Mouse (Mus musculus): ENCODE data around the gene Cacnb3. TPM values are rescaled to one million over a fixed set of nuclear protein-coding genes. Genes with fewer than 3 reads are reported as not detected.

Gene Cacnb3
- polyA plus RNA-seq, 1 experiment from 2014 or later = 113 TPM

GRCm38 (mm10) chr15:98602191-98602881 lies 28.3 kb upstream of the Cacnb3 start:
- peaks cover 67% of the 10 kb centered on the region for H3K36me3 ChIP-seq
- no peak overlapping the region for H3K27ac ChIP-seq
- 0 out of 2 replicates have a peak overlapping the region, but pooled peaks have one; percentile 7 for H3K4me2 ChIP-seq (replicated peaks)

DNA sequence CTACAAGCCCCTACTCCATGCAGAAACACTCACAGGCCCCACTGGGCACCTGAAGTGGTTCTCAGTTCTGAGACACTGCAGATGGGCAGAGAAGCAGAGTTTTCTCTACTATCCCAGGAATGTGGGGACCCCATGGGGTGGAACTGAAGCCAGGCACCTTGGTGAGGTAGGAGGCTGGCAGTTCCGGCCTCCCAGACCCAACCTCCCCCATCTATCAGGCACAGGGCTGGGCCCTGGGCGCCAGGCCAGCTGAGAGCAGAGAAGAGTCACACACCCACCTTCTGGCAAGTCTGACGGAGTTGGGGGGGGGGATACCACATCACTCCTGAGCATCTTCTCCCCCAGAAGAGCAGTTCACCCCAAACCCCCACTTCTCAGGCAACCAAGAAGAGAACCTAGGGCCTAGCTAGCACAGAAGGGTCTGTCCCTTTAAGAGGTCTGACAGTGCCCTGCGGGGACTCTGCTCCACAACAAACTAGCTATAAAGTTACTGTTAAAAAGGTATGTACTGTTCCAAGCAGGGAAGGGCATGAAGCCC lies 27.6 kb upstream of the Cacnb3 start:
- Histone ChIP-seq H3K27me3 (no peaks in the 10 kb centered on the region), H3K9me3 (replicated peaks) (no peaks in the 10 kb centered on the region), H3K9ac (0 out of 2 replicates have a peak overlapping the region, but pooled peaks have one; percentile 2), H3K4me2 (replicated peaks) (0 out of 2 replicates have a peak overlapping the region, but pooled peaks have one; percentile 11), H3K27ac (no peak overlapping the region), H3K36me3 (peaks cover 60% of the 10 kb centered on the region), H3K4me3 (no peak overlapping the region), H3K4me1 (peaks cover 37% of the 10 kb centered on the region)
- whole genome bisulfite sequencing = 63% methylated on average over 4 of the region's 4 CpGs
- no peak for ATAC-seq (ENCODE audit: low FRiP score)

More at GRCm38 (mm10) chr15:98602191-98602881, 28.3 kb upstream of the Cacnb3 start:
- no peak overlapping the region for H3K4me3 ChIP-seq
- peaks cover 31% of the 10 kb centered on the region for H3K4me1 ChIP-seq
- no peaks in the 10 kb centered on the region for H3K27me3 ChIP-seq
- H3K9ac ChIP-seq = no peak overlapping the region
- ATAC-seq (ENCODE audit: low FRiP score) = no peak
- WGBS = 58% methylated on average over 13 of the region's 13 CpGs
- H3K9me3 ChIP-seq (replicated peaks) = no peaks in the 10 kb centered on the region

- Histone ChIP-seq H3K27ac (no peak overlapping the region), H3K9me3 (replicated peaks) (no peaks in the 10 kb centered on the region), H3K27me3 (no peaks in the 10 kb centered on the region), H3K4me3 (no peak overlapping the region), H3K36me3 (peaks cover 49% of the 10 kb centered on the region), H3K4me2 (replicated peaks) (no peak overlapping the region), H3K9ac (no peak overlapping the region), H3K4me1 (peaks cover 45% of the 10 kb centered on the region)
- WGBS = 95% methylated on average over 24 of the region's 24 CpGs
- ATAC-seq (ENCODE audit: low FRiP score) = no peak
Measured at GRCm38 (mm10) chr15:98604041-98604575, 26.5 kb upstream of the Cacnb3 start.

GRCm38 (mm10) chr15:98606051-98606536 lies 24.5 kb upstream of the Cacnb3 start:
- WGBS = 93% methylated on average over 12 of the region's 12 CpGs
- peaks cover 31% of the 10 kb centered on the region for H3K36me3 ChIP-seq

GRCm38 (mm10) chr15:98606739-98607138 lies 23.9 kb upstream of the Cacnb3 start:
- H3K4me2 ChIP-seq (replicated peaks) = peak overlapping the region; percentile 94; the same call in 1 of the 2 replicates
- H3K27ac ChIP-seq = no peak overlapping the region
- no peak overlapping the region for H3K9ac ChIP-seq

More at GRCm38 (mm10) chr15:98606051-98606536, 24.5 kb upstream of the Cacnb3 start:
- Histone ChIP-seq H3K4me3 (no peak overlapping the region), H3K4me2 (replicated peaks) (no peak overlapping the region), H3K9me3 (replicated peaks) (no peaks in the 10 kb centered on the region), H3K27me3 (no peaks in the 10 kb centered on the region), H3K4me1 (peaks cover 44% of the 10 kb centered on the region), H3K9ac (no peak overlapping the region), H3K27ac (no peak overlapping the region)
- no peak for ATAC-seq (ENCODE audit: low FRiP score)

GRCm38 (mm10) chr15:98607557-98607956 lies 23.1 kb upstream of the Cacnb3 start:
- H3K4me3 ChIP-seq = peak overlapping the region; percentile 81
- H3K27ac ChIP-seq = peak overlapping the region; percentile 18; the same call in 1 of the 2 replicates
- peaks cover 38% of the 10 kb centered on the region for H3K4me1 ChIP-seq
- WGBS = 31% methylated on average over 4 of the region's 4 CpGs
- H3K9me3 ChIP-seq (replicated peaks) = no peaks in the 10 kb centered on the region
- H3K4me2 ChIP-seq (replicated peaks) = peak overlapping the region; percentile 94
- peaks cover 20% of the 10 kb centered on the region for H3K36me3 ChIP-seq
- peak overlapping the region; percentile 92; the same call in 1 of the 2 replicates for H3K9ac ChIP-seq
- no peak for ATAC-seq (ENCODE audit: low FRiP score)
- no peaks in the 10 kb centered on the region for H3K27me3 ChIP-seq

More at GRCm38 (mm10) chr15:98606739-98607138, 23.9 kb upstream of the Cacnb3 start:
- no peak for ATAC-seq (ENCODE audit: low FRiP score)
- Histone ChIP-seq H3K9me3 (replicated peaks) (no peaks in the 10 kb centered on the region), H3K36me3 (peaks cover 26% of the 10 kb centered on the region), H3K4me3 (no peak overlapping the region), H3K27me3 (no peaks in the 10 kb centered on the region), H3K4me1 (peaks cover 44% of the 10 kb centered on the region)
- WGBS = 65% methylated on average over 9 of the region's 9 CpGs

- ATAC-seq (ENCODE audit: low FRiP score) = no peak; the same call in 1 of the 2 replicates
- WGBS = 13% methylated on average over 9 of the region's 10 CpGs
Measured at GRCm38 (mm10) chr15:98608058-98608783, 22.4 kb upstream of the Cacnb3 start.

DNA sequence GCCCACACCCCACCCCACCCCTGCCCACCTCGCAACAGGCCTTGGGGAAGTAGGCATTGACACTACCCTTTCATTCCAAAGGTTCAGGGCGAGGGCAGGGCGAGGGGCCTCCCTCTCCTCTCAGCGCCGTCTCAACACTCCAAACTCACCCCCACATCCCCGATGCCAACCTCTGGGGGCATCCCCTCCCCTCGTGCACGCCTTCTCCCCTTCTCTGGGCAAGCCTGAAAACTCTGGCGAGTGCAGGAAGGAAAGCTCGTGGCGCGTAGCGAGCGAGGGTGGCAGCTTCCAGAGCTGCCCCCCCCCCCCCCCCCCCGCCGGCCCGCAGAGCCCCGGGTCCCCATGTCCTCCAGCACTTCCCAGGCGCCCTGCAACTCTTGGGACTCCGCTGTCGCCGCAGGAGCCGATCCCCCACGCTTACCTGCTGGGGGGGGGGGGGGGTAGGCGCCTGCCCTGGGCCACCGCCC lies 21.8 kb upstream of the Cacnb3 start:
- peak; percentile 44 for ATAC-seq (ENCODE audit: low FRiP score)
- Histone ChIP-seq H3K4me3 (peak overlapping the region; percentile 81), H3K9me3 (replicated peaks) (no peaks in the 10 kb centered on the region), H3K4me2 (replicated peaks) (peak overlapping the region; percentile 94), H3K27me3 (no peaks in the 10 kb centered on the region), H3K27ac (peak overlapping the region; percentile 88), H3K4me1 (peaks cover 28% of the 10 kb centered on the region), H3K9ac (peak overlapping the region; percentile 92), H3K36me3 (peaks cover 8% of the 10 kb centered on the region)
- WGBS = 2% methylated on average over 7 of the region's 26 CpGs

More at GRCm38 (mm10) chr15:98608058-98608783, 22.4 kb upstream of the Cacnb3 start:
- Histone ChIP-seq H3K4me1 (peaks cover 31% of the 10 kb centered on the region), H3K36me3 (peaks cover 14% of the 10 kb centered on the region), H3K9me3 (replicated peaks) (no peaks in the 10 kb centered on the region), H3K9ac (peak overlapping the region; percentile 92), H3K27me3 (no peaks in the 10 kb centered on the region), H3K27ac (peak overlapping the region; percentile 88), H3K4me2 (replicated peaks) (peak overlapping the region; percentile 94), H3K4me3 (peak overlapping the region; percentile 81)

DNA sequence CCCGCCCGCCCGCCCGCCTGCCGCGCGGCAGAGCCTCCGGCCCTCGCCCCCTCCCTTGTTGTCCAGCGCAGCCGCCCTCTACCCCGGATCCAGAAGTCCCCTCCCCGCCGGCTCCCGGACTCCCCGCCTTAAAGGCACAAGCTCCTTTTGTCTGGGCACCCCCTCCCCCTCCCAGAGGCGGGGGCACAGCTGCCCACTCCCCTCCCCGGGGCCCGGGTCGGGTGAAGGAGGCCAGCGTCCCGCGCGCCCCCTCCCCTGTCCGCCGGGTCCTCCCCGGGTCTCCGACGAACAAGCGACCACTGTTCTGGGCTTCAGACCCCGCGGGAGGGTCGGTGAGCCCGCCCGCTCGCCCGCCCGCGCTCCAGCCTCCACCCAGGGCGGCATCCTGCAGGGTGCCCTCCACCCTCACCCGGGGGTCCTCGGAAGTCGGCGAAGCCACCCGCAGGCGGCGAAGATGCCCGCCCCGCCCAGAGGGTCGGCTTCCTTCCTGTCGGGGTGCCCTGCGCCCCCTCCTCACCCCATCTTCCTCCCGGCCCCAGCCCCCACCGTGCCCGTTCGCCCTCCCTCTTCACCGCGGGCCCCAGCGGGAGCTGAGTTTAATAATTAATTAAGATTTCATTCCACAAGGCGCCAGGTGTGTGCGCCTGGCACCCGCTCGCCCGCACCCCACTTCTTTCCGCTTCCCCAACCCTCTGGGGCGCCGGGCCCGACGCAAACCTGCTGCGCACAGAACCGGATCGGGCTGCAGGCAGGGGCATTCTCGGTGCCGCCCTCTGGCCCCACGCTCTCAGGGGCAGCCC lies 21.1 kb upstream of the Cacnb3 start, which contains the start of gene Adcy6:
Gene Adcy6, minus strand, starts transcription at position 746 of the 800 bp plus-strand sequence.
- ATAC-seq (ENCODE audit: low FRiP score) = peak; percentile 84
- peak within 1 kb of the TSS; percentile 81 for H3K4me3 ChIP-seq
- H3K9ac ChIP-seq = peak within 1 kb of the TSS; percentile 92
- no peaks in the 10 kb centered on the region for H3K9me3 ChIP-seq (replicated peaks)
- H3K4me1 ChIP-seq = peaks cover 30% of the 10 kb centered on the region
- peak within 1 kb of the TSS; percentile 94 for H3K4me2 ChIP-seq (replicated peaks)
- under 1% methylated on average over 55 of the region's 75 CpGs for WGBS
- no peaks in the 10 kb centered on the region for H3K27me3 ChIP-seq
- H3K36me3 ChIP-seq = peaks cover under 1% of the 10 kb centered on the region
- H3K27ac ChIP-seq = peak within 1 kb of the TSS; percentile 88

GRCm38 (mm10) chr15:98610131-98610633 lies 20.5 kb upstream of the Cacnb3 start:
- WGBS = 4% methylated on average over 12 of the region's 12 CpGs
- H3K9ac ChIP-seq = peak overlapping the region; percentile 92
- H3K4me1 ChIP-seq = peaks cover 36% of the 10 kb centered on the region
- H3K9me3 ChIP-seq (replicated peaks) = no peaks in the 10 kb centered on the region
- H3K36me3 ChIP-seq = no peaks in the 10 kb centered on the region
- ATAC-seq (ENCODE audit: low FRiP score) = no peak
- peak overlapping the region; percentile 81 for H3K4me3 ChIP-seq
- H3K27me3 ChIP-seq = no peaks in the 10 kb centered on the region
- peak overlapping the region; percentile 88 for H3K27ac ChIP-seq
- peak overlapping the region; percentile 94 for H3K4me2 ChIP-seq (replicated peaks)

- ATAC-seq (ENCODE audit: low FRiP score) = no peak
- no peak overlapping the region for H3K4me2 ChIP-seq (replicated peaks)
- no peaks in the 10 kb centered on the region for H3K9me3 ChIP-seq (replicated peaks)
- H3K4me1 ChIP-seq = peaks cover 31% of the 10 kb centered on the region
- H3K36me3 ChIP-seq = no peaks in the 10 kb centered on the region
- no peak overlapping the region for H3K4me3 ChIP-seq
- H3K27ac ChIP-seq = no peak overlapping the region
- H3K27me3 ChIP-seq = peaks cover 7% of the 10 kb centered on the region; the same call in 1 of the 2 replicates
- H3K9ac ChIP-seq = no peak overlapping the region
- 97% methylated on average over 3 of the region's 3 CpGs for WGBS
Measured at GRCm38 (mm10) chr15:98612229-98612628, 18.4 kb upstream of the Cacnb3 start.
